Mouse (Mus musculus): Measurements from ENCODE around the gene Olfr1336. TPM values are rescaled to one million over a fixed set of nuclear protein-coding genes. Genes with fewer than 3 reads are reported as not detected.

Olfr1336 gene
- not detected in 2 replicates for polyA plus RNA-seq (2012; rRNA removed; ENCODE audit: low replicate concordance)

GRCm38 (mm10) chr7:6455868-6456267 lies at the start of gene Olfr1336:
Gene Olfr1336, plus strand, starts transcription at chr7:6456168.

DNA sequence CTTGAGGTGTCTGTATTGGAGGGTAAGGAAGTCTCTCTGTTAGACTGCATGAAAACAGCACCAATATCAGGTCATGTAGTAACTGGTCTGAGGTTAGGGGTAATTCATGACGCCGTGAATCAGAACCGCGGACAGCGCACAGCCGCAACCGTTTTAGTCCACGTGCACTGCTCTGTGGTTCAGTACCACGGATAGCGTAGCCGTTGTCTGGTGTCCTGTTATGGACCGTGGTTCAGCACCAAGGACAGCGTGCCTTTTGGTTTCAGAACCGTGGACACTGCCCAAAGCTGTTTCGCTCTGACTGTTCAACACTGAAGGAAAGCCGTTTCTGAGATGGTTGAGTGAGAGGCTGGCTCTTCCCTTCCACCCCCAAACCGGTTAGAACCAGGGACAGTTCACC lies 45.9 kb upstream of the Olfr1336 start, which contains the start of gene Gm20715:
TSS of gene Gm20715 (plus strand) at position 235 of the 400 bp plus-strand sequence.

GRCm38 (mm10) chr7:6438388-6438787 lies 17.6 kb upstream of the Olfr1336 start, which contains the start of gene Olfr1344:
Gene Olfr1344, plus strand, starts transcription at chr7:6438688.

DNA sequence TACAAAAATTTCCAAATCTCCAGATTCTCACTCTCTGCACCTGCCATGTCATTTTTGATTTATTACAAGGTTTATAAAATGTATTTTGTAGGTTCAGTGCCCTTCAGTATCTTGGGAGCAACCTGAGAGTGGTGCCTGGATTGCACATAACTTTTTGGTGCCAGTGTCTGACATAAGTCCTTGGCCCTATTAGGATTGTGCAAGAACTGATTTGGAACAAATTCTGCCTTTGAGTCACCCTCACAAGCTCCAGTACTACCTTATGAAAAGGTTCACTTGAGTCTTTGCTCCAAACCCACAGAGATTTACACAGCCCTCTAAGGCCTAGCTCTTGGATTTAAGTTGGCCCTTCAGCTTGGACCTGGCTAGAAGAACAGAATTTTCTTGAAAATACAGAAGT lies 11.0 kb downstream of the Olfr1336 start, which contains the start of gene Olfr1346:
TSS of gene Olfr1346 (plus strand) at position 151 of the 400 bp plus-strand sequence.

GRCm38 (mm10) chr7:6486841-6487240 lies 30.9 kb downstream of the Olfr1336 start, which contains the start of gene Olfr5:
Gene Olfr5, minus strand, starts transcription at chr7:6486941.

GRCm38 (mm10) chr7:6499655-6500054 lies 43.7 kb downstream of the Olfr1336 start, which contains the start of gene Olfr1347:
Gene Olfr1347, minus strand, starts transcription at chr7:6499755.

GRCm38 (mm10) chr7:6508648-6509047 lies 52.7 kb downstream of the Olfr1336 start, which contains the start of gene Olfr1348:
Gene Olfr1348, minus strand, starts transcription at chr7:6508748.

Other genes with a start within 250 kb of the Olfr1336 start
- not detected in 2 replicates for gene Zscan5b, start 233.9 kb upstream of the Olfr1336 start, polyA plus RNA-seq (2012; rRNA removed; ENCODE audit: low replicate concordance)
- not detected in 2 replicates for gene Epp13, start 203.5 kb upstream of the Olfr1336 start, polyA plus RNA-seq (2012; rRNA removed; ENCODE audit: low replicate concordance)
- gene Zfp667, start 169.6 kb upstream of the Olfr1336 start, polyA plus RNA-seq (2012; rRNA removed; ENCODE audit: low replicate concordance), result 0.70 and 1.7 TPM in 2 replicates
- 0.47 and 0.98 TPM in 2 replicates for gene Zfp583, start 124.9 kb upstream of the Olfr1336 start, polyA plus RNA-seq (2012; rRNA removed; ENCODE audit: low replicate concordance)
- 0.10 TPM in 1 of 2 replicates, not detected in the other for gene Gm3854, start 112.4 kb upstream of the Olfr1336 start, polyA plus RNA-seq (2012; rRNA removed; ENCODE audit: low replicate concordance)
- 0.35 and 1.9 TPM in 2 replicates for gene Zfp78, start 92.9 kb upstream of the Olfr1336 start, polyA plus RNA-seq (2012; rRNA removed; ENCODE audit: low replicate concordance)
- 2.7 and 4.7 TPM in 2 replicates for gene Zfp28, start 72.9 kb upstream of the Olfr1336 start, polyA plus RNA-seq (2012; rRNA removed; ENCODE audit: low replicate concordance)
- not detected in 2 replicates for gene Smim17, start 57.5 kb upstream of the Olfr1336 start, polyA plus RNA-seq (2012; rRNA removed; ENCODE audit: low replicate concordance)
- gene Gm20715, start 45.9 kb upstream of the Olfr1336 start, polyA plus RNA-seq (2012; rRNA removed; ENCODE audit: low replicate concordance), result 0.03 TPM in 1 of 2 replicates, not detected in the other
- gene Olfr1344, start 17.5 kb upstream of the Olfr1336 start, polyA plus RNA-seq (2012; rRNA removed; ENCODE audit: low replicate concordance), result 0.67 TPM in 1 of 2 replicates, not detected in the other
- gene Olfr1346, start 10.9 kb downstream of the Olfr1336 start, polyA plus RNA-seq (2012; rRNA removed; ENCODE audit: low replicate concordance), result not detected in 2 replicates
- not detected in 2 replicates for gene Olfr5, start 30.8 kb downstream of the Olfr1336 start, polyA plus RNA-seq (2012; rRNA removed; ENCODE audit: low replicate concordance)
- gene Olfr1347, start 43.6 kb downstream of the Olfr1336 start, polyA plus RNA-seq (2012; rRNA removed; ENCODE audit: low replicate concordance), result not detected in 2 replicates
- not detected in 2 replicates for gene Olfr1348, start 52.6 kb downstream of the Olfr1336 start, polyA plus RNA-seq (2012; rRNA removed; ENCODE audit: low replicate concordance)
- gene Olfr1349, start 66.8 kb downstream of the Olfr1336 start, polyA plus RNA-seq (2012; rRNA removed; ENCODE audit: low replicate concordance), result not detected in 2 replicates
- gene Olfr1350, start 108.7 kb downstream of the Olfr1336 start, polyA plus RNA-seq (2012; rRNA removed; ENCODE audit: low replicate concordance), result not detected in 2 replicates
- gene Zim1, start 240.3 kb downstream of the Olfr1336 start, polyA plus RNA-seq (2012; rRNA removed; ENCODE audit: low replicate concordance), result 1.8 and 5.4 TPM in 2 replicates

All from mammary gland, adult 2 months (tissue).